Mouse (Mus musculus): ENCODE results near the gene Utf1.

The Utf1 gene

GRCm38 (mm10) chr7:139972923-139973331 lies 29.3 kb downstream of the Utf1 start:
- DNase-seq (ENCODE audit: low spot score), result no peak

GRCm38 (mm10) chr7:139974307-139974706 lies 30.7 kb downstream of the Utf1 start:
- DNase-seq (ENCODE audit: low spot score), result peak; percentile 34

- no peak for DNase-seq (ENCODE audit: low spot score)
Observed at GRCm38 (mm10) chr7:139975471-139975870, 31.9 kb downstream of the Utf1 start.

GRCm38 (mm10) chr7:139978278-139978892 lies 34.8 kb downstream of the Utf1 start, which contains the start of gene 6430531B16Rik:
TSS of gene 6430531B16Rik (minus strand) at chr7:139978755.
- DNase-seq (ENCODE audit: low spot score), result peak; percentile 78

GRCm38 (mm10) chr7:139979011-139979719 lies 35.6 kb downstream of the Utf1 start:
- DNase-seq (ENCODE audit: low spot score), result no peak

GRCm38 (mm10) chr7:139980778-139981177 lies 37.2 kb downstream of the Utf1 start:
- no peak for DNase-seq (ENCODE audit: low spot score)

- no peak for DNase-seq (ENCODE audit: low spot score)
Observed at GRCm38 (mm10) chr7:139982058-139982457, 38.5 kb downstream of the Utf1 start.

- peak; percentile 19 for DNase-seq (ENCODE audit: low spot score)
Observed at GRCm38 (mm10) chr7:139984505-139984904, 40.9 kb downstream of the Utf1 start.

GRCm38 (mm10) chr7:139988272-139988671 lies 44.7 kb downstream of the Utf1 start:
- no peak for DNase-seq (ENCODE audit: low spot score)

- no peak for DNase-seq (ENCODE audit: low spot score)
Observed at GRCm38 (mm10) chr7:139990864-139991394, 47.3 kb downstream of the Utf1 start.

GRCm38 (mm10) chr7:139992406-139992805 lies 48.8 kb downstream of the Utf1 start, which contains the start of gene Adam8:
TSS of gene Adam8 (minus strand) at chr7:139992562.
- peak; percentile 48 for DNase-seq (ENCODE audit: low spot score)

- DNase-seq (ENCODE audit: low spot score), result no peak
Observed at GRCm38 (mm10) chr7:139993532-139993931, 49.9 kb downstream of the Utf1 start.

GRCm38 (mm10) chr7:139994202-139994601 lies 50.6 kb downstream of the Utf1 start:
- DNase-seq (ENCODE audit: low spot score), result no peak

GRCm38 (mm10) chr7:139994676-139995075 lies 51.1 kb downstream of the Utf1 start:
- DNase-seq (ENCODE audit: low spot score), result peak; percentile 33

Data from lung, postnatal 25 days (tissue).